Mouse (Mus musculus) hindbrain, embryonic 14.5 days (tissue): ENCODE results near the gene Gclm. TPM values are rescaled to one million over a fixed set of nuclear protein-coding genes. Genes with fewer than 3 reads are reported as not detected.

Source experiments
- ATAC-seq: fragments of 200-750 bp; cut with Nextera tagmentation; 2 replicates; pipeline ENCODE4 v1.8.0; 2017; ENCODE audit warnings: moderate number of reproducible peaks, mild to moderate bottlenecking, moderate TSS enrichment, moderate library complexity; ENCODE audit not compliant: low FRiP score
- DNase-seq: peaks from one replicate; pipeline ENCODE4 v3.0.0-alpha.2; 2015; ENCODE audit warnings: low spot score
- H3K27ac ChIP-seq: fragments of 300-500 bp; sonication (generic); 2 replicates; pipeline ENCODE4 v1.5.1; 2014; ENCODE audit warnings: mild to moderate bottlenecking, moderate library complexity
- H3K27me3 ChIP-seq: fragments of 300-500 bp; sonication (generic); 2 replicates; pipeline ENCODE4 v1.6.1; 2014; ENCODE audit warnings: mild to moderate bottlenecking, low read length, mixed read lengths; ENCODE audit not compliant: control insufficient read depth, insufficient read depth
- H3K36me3 ChIP-seq: fragments of 300-500 bp; sonication (generic); replicated peaks from 2 replicates; pipeline ENCODE4 v1.6.1; 2014; ENCODE audit not compliant: control insufficient read depth, insufficient read depth
- H3K4me1 ChIP-seq: fragments of 300-500 bp; sonication (generic); replicated peaks from 2 replicates; pipeline ENCODE4 v1.6.1; 2014; ENCODE audit warnings: antibody characterized with exemption, low read length, mixed read lengths; ENCODE audit not compliant: control insufficient read depth, insufficient read depth
- H3K4me2 ChIP-seq: fragments of 300-500 bp; sonication (generic); replicated peaks from 2 replicates; pipeline ENCODE4 v1.6.1; 2014; ENCODE audit warnings: mild to moderate bottlenecking, moderate library complexity
- H3K4me3 ChIP-seq: fragments of 300-500 bp; sonication (generic); replicated peaks from 2 replicates; pipeline ENCODE4 v1.5.1; 2014; ENCODE audit warnings: mild to moderate bottlenecking, low read length
- H3K9ac ChIP-seq: fragments of 300-500 bp; sonication (generic); 2 replicates; pipeline ENCODE4 v1.6.1; 2014
- H3K9me3 ChIP-seq: fragments of 300-500 bp; sonication (generic); 2 replicates; pipeline ENCODE4 v1.6.1; 2016; ENCODE audit warnings: low read length; ENCODE audit not compliant: control insufficient read depth
- WGBS: fragments of 180-500 bp; shearing (Covaris S2); extraction: QIAGEN DNeasy Blood & Tissue Kit; methylation state at CpG from one replicate; pipeline ENCODE4 v1.1.7; 2014; 5-methylcytosine and 5-hydroxymethylcytosine counted together
- microRNA counts: library from miRNA; unstranded; fragments of <30 nt; microRNA quantifications from one replicate; lab custom pipeline; 2016
- microRNA-seq: library from miRNA; unstranded; fragments of <30 nt; microRNA quantifications from one replicate; pipeline ENCODE4, GENCODE M21; 2016
- polyA plus RNA-seq: library from polyadenylated mRNA; unstranded; fragments of >200 nt; fragmentation: Nextera tagmentation; extraction: Ambion mirVana; gene quantifications from 2 replicates; pipeline ENCODE4 v1.2.1, GENCODE M21; 2014

Gene Gclm
- polyA plus RNA-seq, 1 experiment from 2014 or later = 56.6 TPM

DNA sequence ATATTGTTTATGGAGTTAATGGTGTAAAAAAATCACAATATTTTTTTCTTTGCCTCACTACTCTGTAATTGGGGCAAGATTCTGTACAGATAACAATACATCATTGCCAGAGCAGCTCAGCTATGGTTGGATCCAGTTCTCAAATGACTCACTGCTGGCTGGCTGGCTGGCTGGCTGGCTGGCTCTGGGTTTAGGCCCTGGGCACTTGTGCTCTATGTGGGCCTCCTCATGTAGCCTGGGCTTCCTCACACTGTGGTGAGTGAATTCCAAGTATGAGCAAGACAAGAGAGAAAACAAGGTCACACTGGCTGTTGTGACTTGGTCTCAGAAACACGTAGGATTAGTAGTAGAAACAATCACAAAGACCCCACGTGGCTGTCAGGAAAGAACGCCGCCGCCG lies 72.0 kb downstream of the Gclm start:
- 93% methylated on average over 6 of the region's 6 CpGs for WGBS
- DNase-seq = no peak
- H3K9me3 ChIP-seq = no peaks in the 10 kb centered on the region
- no peaks in the 10 kb centered on the region for H3K36me3 ChIP-seq
- H3K27me3 ChIP-seq = no peaks in the 10 kb centered on the region
- H3K4me3 ChIP-seq = no peak overlapping the region
- no peak overlapping the region for H3K9ac ChIP-seq
- H3K4me2 ChIP-seq = no peak overlapping the region
- no peak overlapping the region for H3K27ac ChIP-seq
- H3K4me1 ChIP-seq = no peaks in the 10 kb centered on the region; the same call in 1 of the 2 replicates
- ATAC-seq = no peak

MicroRNAs encoded within 50 kb of the gene (microRNA counts, 519-probe panel; counts per million panel counts)
- microRNA mmu-miR-760 (lab: Ali Mortazavi, UCI) = not detected

Small RNAs within 50 kb of the gene (microRNA-seq; reads per million reads assigned to microRNA genes)
- gene Gm22903 (not detected), gene Mir760 (299 reads per million, percentile 65 among the genes with 10 or more reads in this experiment)

Other genes with a start within 250 kb of the Gclm start
- gene Abca4, start 201.1 kb upstream of the Gclm start, polyA plus RNA-seq = 4.1 and 5.1 TPM in 2 replicates
- 47.9 and 48.3 TPM in 2 replicates for gene Dnttip2, start 28.8 kb downstream of the Gclm start, polyA plus RNA-seq
- 5.2 and 6.2 TPM in 2 replicates for gene Bcar3, start 48.6 kb downstream of the Gclm start, polyA plus RNA-seq